Mouse (Mus musculus) stomach, postnatal 0 days (tissue): ENCODE data around the gene Ggn.

ENCODE experiments used
- CTCF ChIP-seq: IDR thresholded peaks from 2 replicates; pipeline ENCODE4 v1.5.1; 2016; ENCODE audit warnings: antibody characterized with exemption, low read depth, mild to moderate bottlenecking, moderate library complexity
- EP300 ChIP-seq: optimal IDR thresholded peaks from 2 replicates; pipeline ENCODE3; 2016; ENCODE audit warnings: antibody characterized with exemption

DNA sequence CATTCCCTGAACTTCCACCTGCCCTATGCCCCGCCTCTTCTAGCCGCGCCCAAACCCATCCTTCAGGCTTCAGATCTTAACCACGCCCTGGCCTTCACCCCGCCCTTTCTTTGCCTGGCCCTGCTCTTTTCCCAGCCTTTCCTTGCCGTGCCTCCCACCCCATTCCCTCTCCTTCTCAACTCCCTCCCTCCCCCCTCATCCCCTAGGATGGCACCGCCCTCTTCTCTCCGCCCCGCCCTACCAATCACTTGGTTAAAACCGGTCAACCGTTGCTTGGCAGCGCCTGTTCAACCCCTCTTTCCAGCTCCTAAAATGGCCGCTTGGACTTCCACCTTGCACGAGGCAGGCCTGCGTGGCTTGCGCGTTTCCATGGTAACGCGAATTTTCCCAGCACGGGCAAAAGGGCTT, 43.7 kb downstream of the Ggn start, which contains the start of gene Catsperg1:
- no peak for TF ChIP-seq EP300
- TF ChIP-seq CTCF: no peak
